Mouse (Mus musculus): ENCODE measurements around the gene Arhgef3.

DNA sequence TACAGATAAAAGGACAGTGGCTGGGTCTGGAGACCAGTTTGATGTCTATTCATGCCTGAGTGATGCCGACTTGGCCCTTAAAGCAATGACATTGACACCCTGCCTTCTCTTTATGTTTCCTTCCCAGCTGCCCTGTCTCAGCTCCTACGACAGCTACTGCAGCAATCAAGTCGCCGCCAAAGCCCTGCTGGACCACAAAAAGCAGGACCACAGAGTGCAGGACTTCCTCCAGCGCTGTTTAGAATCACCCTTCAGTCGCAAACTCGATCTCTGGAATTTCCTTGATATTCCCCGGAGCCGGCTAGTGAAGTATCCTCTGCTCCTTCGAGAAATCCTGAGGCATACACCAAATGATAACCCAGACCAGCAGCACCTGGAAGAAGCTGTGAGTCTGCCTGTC, 279.1 kb downstream of the Arhgef3 start:
- TF ChIP-seq CTCF (IDR thresholded peaks at IDR 0.05; ENCODE audit: low read depth, low read length) = no peak
- no peak for TF ChIP-seq POLR2A (IDR thresholded peaks at IDR 0.05; ENCODE audit: insufficient read depth, low read length)
- TF ChIP-seq EP300 (IDR thresholded peaks at IDR 0.05; ENCODE audit: insufficient read depth, low read depth, low read length) = no peak
